Mouse (Mus musculus) limb, embryonic 11.5 days (tissue): ENCODE data around the gene Ttc21a. TPM values are rescaled to one million over a fixed set of nuclear protein-coding genes. Genes with fewer than 3 reads are reported as not detected.

ENCODE experiments used
- ATAC-seq: fragments of 200-750 bp; cut with Nextera tagmentation; 2 replicates; pipeline ENCODE4 v1.8.0; 2017; ENCODE audit warnings: low read depth; ENCODE audit not compliant: insufficient number of reproducible peaks, low FRiP score, low TSS enrichment
- DNase-seq: peaks from one replicate; pipeline ENCODE4 v3.0.0-alpha.2; 2015; ENCODE audit warnings: low spot score
- H3K27ac ChIP-seq: fragments of 300-500 bp; sonication (generic); replicated peaks from 2 replicates; pipeline ENCODE4 v1.5.1; 2014; ENCODE audit warnings: low read depth, mild to moderate bottlenecking, low read length
- H3K27me3 ChIP-seq: fragments of 300-500 bp; sonication (generic); 2 replicates; pipeline ENCODE4 v1.6.1; 2014; ENCODE audit warnings: mild to moderate bottlenecking, low read length, mixed read lengths; ENCODE audit not compliant: control insufficient read depth, insufficient read depth
- H3K36me3 ChIP-seq: fragments of 300-500 bp; sonication (generic); 2 replicates; pipeline ENCODE4 v1.6.1; 2014; ENCODE audit warnings: mild to moderate bottlenecking, low read length, moderate library complexity, mixed read lengths; ENCODE audit not compliant: control insufficient read depth, insufficient read depth
- H3K4me1 ChIP-seq: fragments of 300-500 bp; sonication (generic); 2 replicates; pipeline ENCODE4 v1.6.1; 2014; ENCODE audit warnings: low read length, mixed read lengths; ENCODE audit not compliant: control insufficient read depth, insufficient read depth
- H3K4me2 ChIP-seq: fragments of 300-500 bp; sonication (generic); 2 replicates; pipeline ENCODE4 v1.6.1; 2014; ENCODE audit warnings: low read depth, mild to moderate bottlenecking, moderate library complexity; ENCODE audit not compliant: severe bottlenecking
- H3K4me3 ChIP-seq: fragments of 300-500 bp; sonication (generic); 2 replicates; pipeline ENCODE4 v1.5.1; 2014; ENCODE audit warnings: low read depth, low read length
- H3K9ac ChIP-seq: fragments of 300-500 bp; sonication (generic); 2 replicates; pipeline ENCODE4 v1.6.1; 2014; ENCODE audit warnings: mild to moderate bottlenecking, low read length
- H3K9me3 ChIP-seq: fragments of 300-500 bp; sonication (generic); 2 replicates; pipeline ENCODE4 v1.6.1; 2016; ENCODE audit warnings: low read length; ENCODE audit not compliant: control insufficient read depth
- WGBS: fragments of 180-500 bp; shearing (Covaris S2); extraction: QIAGEN DNeasy Blood & Tissue Kit; methylation state at CpG from one replicate; pipeline ENCODE4 v1.1.7; 2014; 5-methylcytosine and 5-hydroxymethylcytosine counted together
- polyA plus RNA-seq: library from polyadenylated mRNA; unstranded; fragments of >200 nt; fragmentation: Nextera tagmentation; extraction: Ambion mirVana; gene quantifications from 2 replicates; pipeline ENCODE4 v1.2.1, GENCODE M21; 2014

Gene Ttc21a
- polyA plus RNA-seq, 1 experiment from 2014 or later, result 0.35 TPM

- H3K9me3 ChIP-seq, result no peaks in the 10 kb centered on the region
- 11% methylated on average over 31 of the region's 31 CpGs for WGBS
- ATAC-seq (peak; percentile 95), DNase-seq (peak; percentile 92)
- peak overlapping the region; percentile 59 for H3K4me2 ChIP-seq
- H3K9ac ChIP-seq, result peak overlapping the region; percentile 63
- no peaks in the 10 kb centered on the region for H3K36me3 ChIP-seq
- H3K27me3 ChIP-seq, result no peaks in the 10 kb centered on the region
- no peaks in the 10 kb centered on the region; the same call in 1 of the 2 replicates for H3K4me1 ChIP-seq
- peak overlapping the region; percentile 35 for H3K4me3 ChIP-seq
- H3K27ac ChIP-seq, result peak overlapping the region; percentile 68; the same call in 1 of the 2 replicates
Measured at GRCm38 (mm10) chr9:120001945-120002725, 64.7 kb downstream of the Ttc21a start.

DNA sequence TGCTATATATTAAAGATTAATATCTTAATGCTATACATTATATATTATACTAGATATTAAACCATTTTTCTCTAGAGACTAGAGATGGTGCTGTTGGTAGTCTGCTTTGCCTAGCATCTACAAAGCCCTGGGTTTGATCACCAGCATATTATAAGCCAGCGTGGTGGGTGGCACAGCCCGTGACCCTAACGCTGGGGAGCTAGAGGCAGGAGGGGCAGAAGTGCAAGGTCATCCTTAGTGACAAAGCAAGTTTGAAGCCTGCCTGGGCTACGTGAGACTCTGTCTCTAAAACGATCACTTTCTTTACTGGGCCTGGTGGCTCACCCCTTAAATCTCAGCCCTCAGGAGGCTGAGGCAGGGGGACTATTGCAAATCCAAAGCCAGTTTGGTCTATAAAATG is 65.5 kb downstream of the Ttc21a start:
- Histone ChIP-seq H3K9ac (no peak overlapping the region), H3K4me2 (no peak overlapping the region), H3K27me3 (no peaks in the 10 kb centered on the region), H3K27ac (no peak overlapping the region), H3K4me1 (no peaks in the 10 kb centered on the region; the same call in 1 of the 2 replicates), H3K9me3 (no peaks in the 10 kb centered on the region), H3K4me3 (no peak overlapping the region), H3K36me3 (no peaks in the 10 kb centered on the region)
- no peak for ATAC-seq
- WGBS, result 72% methylated on average over 5 of the region's 5 CpGs
- no peak for DNase-seq

- Histone ChIP-seq H3K9me3 (no peaks in the 10 kb centered on the region), H3K4me3 (no peak overlapping the region), H3K4me1 (no peaks in the 10 kb centered on the region; the same call in 1 of the 2 replicates), H3K4me2 (no peak overlapping the region), H3K27ac (no peak overlapping the region), H3K9ac (no peak overlapping the region), H3K27me3 (no peaks in the 10 kb centered on the region), H3K36me3 (no peaks in the 10 kb centered on the region)
- 71% methylated on average over 3 of the region's 3 CpGs for WGBS
- no peak for DNase-seq
- ATAC-seq, result no peak
Measured at GRCm38 (mm10) chr9:120005936-120006335, 68.5 kb downstream of the Ttc21a start.

DNA sequence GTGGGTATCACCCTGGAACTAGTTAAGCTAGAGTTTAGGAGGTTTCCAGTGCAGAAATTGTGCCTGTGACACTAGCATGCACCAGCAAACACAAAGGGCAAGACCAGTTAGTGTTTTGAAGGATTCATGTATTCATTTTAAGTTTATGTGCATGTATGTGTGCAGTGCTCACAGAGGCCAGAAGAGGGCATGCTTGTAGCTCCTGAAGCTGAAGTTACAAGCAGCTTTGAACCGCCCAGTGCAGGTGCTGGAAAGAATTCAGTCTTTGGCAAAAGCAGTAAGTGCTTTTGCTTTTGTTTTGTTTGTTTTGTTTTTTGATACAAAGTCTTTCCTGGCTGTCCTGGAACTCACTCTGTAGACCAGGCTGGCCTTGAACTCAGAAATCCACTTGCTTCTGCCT is 70.4 kb downstream of the Ttc21a start:
- H3K4me3 ChIP-seq, result no peak overlapping the region
- no peak overlapping the region for H3K27ac ChIP-seq
- no peaks in the 10 kb centered on the region for H3K4me1 ChIP-seq
- no peaks in the 10 kb centered on the region for H3K27me3 ChIP-seq
- ATAC-seq (no peak), DNase-seq (no peak)
- H3K9ac ChIP-seq, result no peak overlapping the region
- no peak overlapping the region for H3K4me2 ChIP-seq
- no peaks in the 10 kb centered on the region for H3K36me3 ChIP-seq
- 83% methylated on average over 1 of the region's 1 CpGs for WGBS
- H3K9me3 ChIP-seq, result no peaks in the 10 kb centered on the region

DNA sequence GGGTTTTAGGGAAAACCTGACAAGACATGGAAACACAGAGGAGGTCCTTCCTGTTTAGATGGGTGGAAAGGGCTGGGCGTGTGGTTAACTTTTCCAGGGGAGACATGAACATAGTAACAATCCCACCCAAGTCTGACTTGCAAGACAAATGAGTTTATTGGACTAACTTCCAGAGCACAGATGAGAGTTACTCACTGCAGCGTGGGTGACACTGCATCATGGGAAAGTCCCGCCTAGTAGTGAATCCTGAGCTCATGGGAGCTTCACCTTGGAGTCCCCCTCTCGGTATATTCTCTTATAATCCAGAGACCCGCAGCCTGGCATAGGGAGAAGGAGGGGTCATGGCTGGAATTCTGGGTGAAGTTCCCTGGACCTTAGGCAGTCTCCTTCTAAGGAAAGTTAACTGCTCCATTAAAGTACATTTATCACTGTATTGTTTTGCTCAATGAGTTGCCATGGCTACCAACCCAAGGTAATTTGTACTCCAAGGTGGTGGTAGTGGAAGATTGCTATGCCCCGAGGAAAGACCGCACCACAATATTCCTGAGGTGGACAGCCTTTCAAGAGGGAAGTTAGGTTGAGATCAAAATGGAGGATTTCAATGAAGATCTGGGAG is 71.9 kb downstream of the Ttc21a start:
- 77% methylated on average over 7 of the region's 7 CpGs for WGBS
- ATAC-seq, result no peak
- Histone ChIP-seq H3K27ac (no peak overlapping the region), H3K27me3 (no peaks in the 10 kb centered on the region), H3K9me3 (no peaks in the 10 kb centered on the region), H3K4me3 (no peak overlapping the region), H3K4me2 (no peak overlapping the region), H3K4me1 (no peaks in the 10 kb centered on the region), H3K36me3 (no peaks in the 10 kb centered on the region), H3K9ac (no peak overlapping the region)
- DNase-seq, result no peak

DNA sequence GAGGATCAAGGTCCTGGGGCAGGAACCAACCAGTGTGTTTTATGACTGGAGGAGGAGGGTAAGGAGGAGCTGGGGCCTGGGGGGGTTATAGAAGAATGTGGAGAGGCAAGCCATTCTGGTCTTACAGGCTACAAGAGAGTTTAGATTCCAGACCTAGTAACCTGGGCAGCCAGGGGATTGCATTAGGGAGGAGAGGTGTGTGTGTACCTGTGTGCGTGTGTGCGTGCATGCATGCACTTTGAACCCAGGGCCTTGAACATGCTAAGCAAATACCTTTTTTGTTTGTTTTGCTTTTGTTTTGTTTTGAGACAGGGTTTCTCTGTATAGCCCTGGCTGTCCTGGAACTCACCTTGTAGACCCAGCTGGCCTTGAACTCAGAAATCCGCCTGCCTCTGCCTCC is 72.5 kb downstream of the Ttc21a start:
- Histone ChIP-seq H3K4me1 (no peaks in the 10 kb centered on the region), H3K4me3 (no peak overlapping the region), H3K9me3 (no peaks in the 10 kb centered on the region), H3K27ac (no peak overlapping the region), H3K4me2 (no peak overlapping the region), H3K27me3 (no peaks in the 10 kb centered on the region), H3K36me3 (no peaks in the 10 kb centered on the region), H3K9ac (no peak overlapping the region)
- ATAC-seq (no peak), DNase-seq (no peak)
- WGBS, result 84% methylated on average over 3 of the region's 3 CpGs

DNA sequence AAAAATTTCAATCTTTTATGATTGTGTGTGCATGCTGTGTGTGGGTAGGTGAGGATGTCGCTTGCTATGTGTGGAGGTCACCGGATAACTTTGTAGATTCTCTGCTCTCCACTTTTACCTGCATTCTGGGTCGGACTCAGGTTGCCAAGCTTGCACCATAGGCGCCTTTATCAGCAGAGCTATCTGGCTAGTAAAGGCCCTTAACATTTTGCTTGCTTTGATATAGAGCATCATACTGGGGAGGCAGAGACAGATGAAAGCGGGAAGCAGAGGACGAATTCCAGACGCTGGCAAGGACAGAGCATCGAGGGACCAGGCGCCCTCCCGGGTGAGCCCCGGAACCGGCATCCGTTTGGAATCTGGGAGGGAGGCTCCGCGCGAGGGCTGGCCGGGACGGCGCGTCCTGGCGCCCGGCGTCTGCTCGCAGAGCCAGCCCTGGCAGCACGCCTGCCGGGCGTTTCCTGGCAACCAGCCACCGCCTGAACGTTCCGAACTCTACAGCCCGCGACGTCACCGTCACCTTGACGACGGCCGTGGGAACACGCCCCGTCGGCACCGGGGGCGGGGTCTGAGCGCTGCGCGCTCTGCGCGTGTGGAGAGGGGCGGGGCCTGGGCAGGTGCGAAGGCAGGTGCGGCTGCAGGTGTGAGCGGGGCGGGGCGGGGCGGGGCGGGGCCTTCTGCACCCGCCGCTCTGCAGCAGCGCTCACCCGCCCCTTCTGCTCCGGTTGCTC is 73.5 kb downstream of the Ttc21a start:
- H3K4me3 ChIP-seq, result peak overlapping the region; percentile 32
- H3K9ac ChIP-seq, result 0 out of 2 replicates have a peak overlapping the region, but pooled peaks have one; percentile 35
- ATAC-seq (peak; percentile 89), DNase-seq (peak; percentile 94)
- H3K36me3 ChIP-seq, result no peaks in the 10 kb centered on the region
- 2% methylated on average over 59 of the region's 60 CpGs for WGBS
- peak overlapping the region; percentile 77 for H3K4me2 ChIP-seq
- no peaks in the 10 kb centered on the region for H3K9me3 ChIP-seq
- H3K4me1 ChIP-seq, result no peaks in the 10 kb centered on the region
- no peaks in the 10 kb centered on the region for H3K27me3 ChIP-seq
- no peak overlapping the region for H3K27ac ChIP-seq

DNA sequence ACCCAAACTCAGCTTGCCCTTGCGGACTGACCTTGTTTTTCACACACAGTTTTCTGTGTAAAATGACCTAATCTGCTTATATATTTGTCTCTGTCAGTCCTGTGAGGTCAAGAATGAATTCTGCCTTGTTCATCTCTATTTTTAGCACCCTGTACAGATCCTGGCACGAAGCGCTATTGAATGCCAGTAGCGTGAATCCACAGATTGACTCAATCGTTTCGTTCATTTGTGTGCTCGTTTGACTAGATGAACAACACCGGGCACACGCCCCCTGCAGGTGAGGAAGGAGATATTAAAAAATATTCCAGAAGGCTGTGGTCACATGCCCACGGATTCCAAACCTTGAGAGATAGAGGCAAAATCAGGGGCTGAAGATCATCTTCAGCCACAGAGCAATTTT is 74.1 kb downstream of the Ttc21a start:
- no peak overlapping the region for H3K27ac ChIP-seq
- peak overlapping the region; percentile 77 for H3K4me2 ChIP-seq
- no peak overlapping the region for H3K9ac ChIP-seq
- WGBS, result under 1% methylated on average over 10 of the region's 10 CpGs
- DNase-seq, result peak; percentile 71
- H3K4me3 ChIP-seq, result peak overlapping the region; percentile 32
- no peaks in the 10 kb centered on the region for H3K27me3 ChIP-seq
- H3K36me3 ChIP-seq, result no peaks in the 10 kb centered on the region
- H3K4me1 ChIP-seq, result no peaks in the 10 kb centered on the region
- ATAC-seq, result no peak
- no peaks in the 10 kb centered on the region for H3K9me3 ChIP-seq
